ENCODE assay signal across 30 mouse cellular contexts in the genomic region with DNA sequence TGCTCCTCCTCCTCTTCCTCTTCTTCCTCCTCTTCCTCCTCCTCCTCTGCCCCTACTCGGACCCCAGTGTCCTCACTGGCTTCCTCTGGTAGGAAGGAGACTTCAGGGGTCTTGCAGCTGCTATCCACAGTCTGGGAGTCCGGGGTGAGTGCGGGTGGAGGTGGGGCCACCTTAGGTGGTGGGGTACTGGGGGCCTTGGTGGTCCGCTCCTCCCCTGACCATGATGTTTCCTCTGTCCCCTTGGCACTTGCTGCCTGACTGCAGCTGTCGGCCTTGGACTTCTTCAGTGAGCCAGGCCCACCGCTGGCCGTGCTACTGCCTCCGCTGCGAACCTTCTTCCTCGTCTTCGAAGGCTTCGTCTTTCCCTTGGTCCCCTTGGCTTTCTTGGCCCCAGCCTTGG.
"Had no signal": no experiment of that assay in that cellular context is flagged by ENCODE, and none has a peak within 500 bp of the region (broad histone marks: within the 10 kb centered on the region; RNA-seq: fewer than 3 reads in every experiment).

No protein-coding gene starts in this region.

- H3K9ac ChIP-seq: limb, embryonic 12.5 days; liver, embryonic 12.5 days; liver, embryonic 13.5 days; liver, embryonic 14.5 days; liver, embryonic 15.5 days; liver, postnatal 0 days; lung, embryonic 14.5 days; lung, embryonic 15.5 days; midbrain, embryonic 12.5 days; midbrain, embryonic 13.5 days; midbrain, embryonic 15.5 days had no signal

- H3K4me3 ChIP-seq: limb, embryonic 12.5 days; limb, embryonic 13.5 days; liver, embryonic 12.5 days; liver, embryonic 13.5 days; liver, embryonic 15.5 days; lung, embryonic 15.5 days; midbrain, embryonic 12.5 days; midbrain, embryonic 13.5 days; midbrain, embryonic 15.5 days; myocyte had no signal

- H3K27ac ChIP-seq: limb, embryonic 12.5 days; limb, embryonic 13.5 days; liver, embryonic 12.5 days; liver, embryonic 13.5 days; liver, embryonic 14.5 days; liver, embryonic 15.5 days; lung, embryonic 15.5 days; macrophage; midbrain, embryonic 10.5 days; midbrain, embryonic 12.5 days; midbrain, embryonic 13.5 days; midbrain, embryonic 15.5 days; neural tube, embryonic 12.5 days had no signal

- H3K9me3 ChIP-seq: limb, embryonic 12.5 days; limb, embryonic 13.5 days; liver, embryonic 13.5 days; liver, embryonic 15.5 days; lung, embryonic 15.5 days; megakaryocyte, embryonic 14.5 days; midbrain, embryonic 10.5 days; midbrain, embryonic 12.5 days; midbrain, embryonic 13.5 days; midbrain, embryonic 15.5 days; neural tube, embryonic 12.5 days had no signal

- H3K27me3 ChIP-seq: limb, embryonic 12.5 days; limb, embryonic 13.5 days; liver, embryonic 12.5 days; liver, embryonic 13.5 days; liver, embryonic 15.5 days; lung, embryonic 15.5 days; megakaryocyte, embryonic 14.5 days; midbrain, embryonic 12.5 days; midbrain, embryonic 13.5 days; midbrain, embryonic 15.5 days; neural tube, embryonic 12.5 days had no signal

- H3K4me1 ChIP-seq: lung, embryonic 15.5 days; midbrain, embryonic 10.5 days; midbrain, embryonic 12.5 days; midbrain, embryonic 13.5 days; midbrain, embryonic 15.5 days had no signal

- DNase-seq: left cerebral cortex, postnatal 4 days; liver; liver, embryonic 13.5 days; liver, postnatal 0 days; lung, adult 18-20 months; lung, adult 2 months; lung, embryonic 14.5 days; lung, postnatal 10 days; lung, postnatal 14 days; lung, postnatal 36 days; lung, postnatal 4 days; midbrain, embryonic 14.5 days had no signal

- H3K4me2 ChIP-seq: limb, embryonic 12.5 days; limb, embryonic 13.5 days; liver, embryonic 11.5 days; liver, embryonic 12.5 days; liver, embryonic 13.5 days; liver, embryonic 15.5 days; lung, embryonic 14.5 days; lung, embryonic 15.5 days; midbrain, embryonic 11.5 days; midbrain, embryonic 12.5 days; midbrain, embryonic 13.5 days; midbrain, embryonic 15.5 days; neural tube, embryonic 12.5 days had no signal

- ATAC-seq: liver, embryonic 12.5 days; liver, postnatal 0 days; lung, postnatal 0 days; midbrain, embryonic 13.5 days; midbrain, embryonic 15.5 days; midbrain, embryonic 16.5 days had no signal
